Mouse (Mus musculus) lung, embryonic 16.5 days (tissue): ENCODE data around the gene Hhex. TPM values are rescaled to one million over a fixed set of nuclear protein-coding genes. Genes with fewer than 3 reads are reported as not detected.

Experiments used
- ATAC-seq: fragments of 200-750 bp; cut with Nextera tagmentation; 2 replicates; pipeline ENCODE4 v1.8.0; 2017; ENCODE audit warnings: low read depth, mild to moderate bottlenecking, moderate library complexity
- H3K27ac ChIP-seq: fragments of 300-500 bp; sonication (generic); 2 replicates; pipeline ENCODE4 v1.5.1; 2014; ENCODE audit warnings: mild to moderate bottlenecking, control low read depth, low read length
- H3K27me3 ChIP-seq: fragments of 300-500 bp; sonication (generic); 2 replicates; pipeline ENCODE4 v1.6.1; 2014; ENCODE audit warnings: low read depth, low read length, mixed read lengths; ENCODE audit not compliant: control insufficient read depth, insufficient read depth
- H3K36me3 ChIP-seq: fragments of 300-500 bp; sonication (generic); 2 replicates; pipeline ENCODE4 v1.6.1; 2014; ENCODE audit warnings: low read length; ENCODE audit not compliant: control insufficient read depth, insufficient read depth
- H3K4me1 ChIP-seq: fragments of 300-500 bp; sonication (generic); replicated peaks from 2 replicates; pipeline ENCODE4 v1.6.1; 2014; ENCODE audit warnings: low read length, mixed read lengths; ENCODE audit not compliant: control insufficient read depth, insufficient read depth
- H3K4me2 ChIP-seq: fragments of 300-500 bp; sonication (generic); 2 replicates; pipeline ENCODE4 v1.6.1; 2014; ENCODE audit warnings: low read depth, low read length, control low read depth
- H3K4me3 ChIP-seq: fragments of 300-500 bp; sonication (generic); 2 replicates; pipeline ENCODE4 v1.5.1; 2014; ENCODE audit warnings: mild to moderate bottlenecking, low read length, control low read depth
- H3K9ac ChIP-seq: fragments of 300-500 bp; sonication (generic); 2 replicates; pipeline ENCODE4 v1.6.1; 2014; ENCODE audit warnings: low read length, control low read depth
- H3K9me3 ChIP-seq: fragments of 300-500 bp; sonication (generic); 2 replicates; pipeline ENCODE4 v1.6.1; 2016; ENCODE audit warnings: low read length; ENCODE audit not compliant: control insufficient read depth
- WGBS: fragments of 180-500 bp; shearing (Covaris S2); extraction: QIAGEN DNeasy Blood & Tissue Kit; methylation state at CpG from one replicate; pipeline ENCODE4 v1.1.7; 2014; 5-methylcytosine and 5-hydroxymethylcytosine counted together
- polyA plus RNA-seq: library from polyadenylated mRNA; unstranded; fragments of >200 nt; fragmentation: Nextera tagmentation; extraction: Ambion mirVana; gene quantifications from 2 replicates; pipeline ENCODE4 v1.2.1, GENCODE M21; 2015

The Hhex gene
- polyA plus RNA-seq, 1 experiment from 2014 or later, result 38.3 TPM

DNA sequence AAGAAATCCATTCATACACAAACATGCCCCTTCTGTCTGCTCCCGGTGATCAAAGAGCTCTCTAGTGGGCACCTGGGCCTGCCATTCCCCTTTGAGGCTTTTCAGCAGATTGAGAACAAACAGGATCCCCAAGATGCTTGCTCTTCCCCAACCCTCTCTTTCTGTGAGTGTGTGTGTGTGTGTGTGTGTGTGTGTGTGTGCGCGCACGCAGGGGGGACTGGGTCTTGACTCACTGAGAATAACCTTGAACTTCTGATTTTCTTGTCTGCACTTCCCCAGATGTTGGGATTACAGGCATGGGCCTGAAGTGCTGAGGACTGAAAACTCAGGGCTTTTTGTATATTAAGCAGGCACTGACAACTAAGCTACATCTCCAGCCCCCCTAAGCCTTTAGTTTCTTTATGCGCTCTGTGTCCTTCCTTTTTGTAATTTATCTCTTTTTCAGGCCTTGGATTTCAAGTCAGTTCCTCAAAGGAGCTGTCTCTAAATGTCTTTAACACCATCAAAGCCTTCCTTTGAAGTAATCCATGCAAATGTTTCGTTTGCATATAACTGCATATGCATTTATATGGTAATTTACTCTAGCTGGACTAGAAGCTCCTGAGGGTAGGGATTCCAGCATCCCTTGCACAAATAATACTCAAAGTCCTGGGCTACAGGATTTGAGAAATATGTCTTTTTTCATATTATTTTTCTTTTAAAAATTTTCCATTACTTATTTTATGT lies 34.4 kb downstream of the Hhex start:
- Histone ChIP-seq H3K27ac (no peak overlapping the region), H3K9me3 (no peaks in the 10 kb centered on the region), H3K27me3 (no peaks in the 10 kb centered on the region), H3K36me3 (no peaks in the 10 kb centered on the region), H3K4me1 (no peaks in the 10 kb centered on the region), H3K9ac (no peak overlapping the region), H3K4me2 (no peak overlapping the region), H3K4me3 (no peak overlapping the region)
- ATAC-seq, result no peak
- WGBS, result 65% methylated on average over 6 of the region's 6 CpGs

DNA sequence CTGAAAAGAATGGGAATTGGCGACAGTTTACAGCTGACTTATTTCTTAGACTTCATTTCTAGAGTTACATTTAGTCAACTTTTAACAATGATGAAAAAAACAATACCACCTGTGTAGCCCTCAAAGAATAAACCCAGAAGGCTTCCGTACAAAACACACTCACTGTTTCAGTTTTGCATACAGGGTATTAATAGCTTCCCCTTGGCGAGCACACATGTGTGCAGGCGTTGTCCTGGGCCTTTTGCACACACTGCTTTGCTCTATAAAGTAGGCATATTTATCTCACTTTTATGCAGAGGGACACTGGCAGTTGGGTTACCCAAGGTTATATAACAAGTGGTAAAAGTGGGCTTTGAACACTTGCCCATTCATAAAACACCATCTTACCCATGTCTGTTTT lies 37.1 kb downstream of the Hhex start:
- no peak for ATAC-seq
- Histone ChIP-seq H3K9me3 (no peaks in the 10 kb centered on the region), H3K4me2 (no peak overlapping the region), H3K36me3 (no peaks in the 10 kb centered on the region), H3K27me3 (no peaks in the 10 kb centered on the region), H3K4me1 (no peaks in the 10 kb centered on the region), H3K27ac (no peak overlapping the region), H3K4me3 (no peak overlapping the region), H3K9ac (no peak overlapping the region)
- WGBS, result 79% methylated on average over 4 of the region's 4 CpGs

DNA sequence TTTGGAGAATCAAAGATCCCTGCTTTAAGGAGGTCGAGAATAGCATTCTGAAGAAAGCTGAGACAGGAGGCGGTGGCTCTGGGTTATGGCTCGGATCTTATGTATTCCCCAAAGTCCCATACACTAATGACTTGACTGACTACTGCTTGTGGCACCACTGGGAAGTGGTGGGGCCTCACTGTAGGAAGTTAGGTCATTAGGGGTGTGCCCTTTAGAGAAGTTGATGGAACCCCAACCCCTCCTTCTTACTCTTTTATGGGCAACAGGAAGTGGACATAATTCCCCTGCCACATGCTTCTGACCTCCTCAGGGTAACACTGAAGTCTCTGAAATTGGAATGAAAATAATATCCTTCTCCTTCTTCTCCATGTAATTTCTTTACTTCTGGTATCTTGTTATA lies 38.0 kb downstream of the Hhex start:
- Histone ChIP-seq H3K9ac (no peak overlapping the region), H3K36me3 (no peaks in the 10 kb centered on the region), H3K9me3 (no peaks in the 10 kb centered on the region), H3K4me3 (no peak overlapping the region), H3K27ac (no peak overlapping the region), H3K4me1 (no peaks in the 10 kb centered on the region), H3K4me2 (no peak overlapping the region), H3K27me3 (no peaks in the 10 kb centered on the region)
- WGBS, result 65% methylated on average over 3 of the region's 3 CpGs
- ATAC-seq, result no peak

DNA sequence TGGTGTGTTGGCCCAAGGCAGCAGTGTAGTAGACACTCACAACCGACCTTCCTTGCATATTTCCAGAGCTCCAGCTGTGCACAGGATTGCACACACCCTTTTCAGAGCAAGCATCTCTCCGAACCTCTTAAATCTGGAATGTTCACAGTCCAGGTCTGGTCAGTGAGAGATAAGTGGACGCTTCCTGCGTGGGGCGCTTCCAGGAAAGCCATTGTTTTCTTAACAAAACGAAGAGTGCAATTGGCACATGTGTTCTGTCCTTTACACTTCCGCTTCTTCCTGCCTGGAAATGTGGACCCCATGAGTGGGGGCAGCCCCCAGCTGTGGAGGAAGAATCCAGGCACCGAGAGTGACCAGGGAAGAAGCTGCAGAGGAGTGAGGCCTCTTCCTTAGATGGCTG lies 47.1 kb downstream of the Hhex start:
- H3K9me3 ChIP-seq, result no peaks in the 10 kb centered on the region
- WGBS, result 33% methylated on average over 8 of the region's 8 CpGs
- H3K9ac ChIP-seq, result no peak overlapping the region
- H3K27me3 ChIP-seq, result no peaks in the 10 kb centered on the region
- H3K4me2 ChIP-seq, result no peak overlapping the region
- H3K4me1 ChIP-seq, result no peaks in the 10 kb centered on the region
- no peak overlapping the region for H3K27ac ChIP-seq
- H3K36me3 ChIP-seq, result no peaks in the 10 kb centered on the region
- no peak overlapping the region for H3K4me3 ChIP-seq
- ATAC-seq, result peak; percentile 76

DNA sequence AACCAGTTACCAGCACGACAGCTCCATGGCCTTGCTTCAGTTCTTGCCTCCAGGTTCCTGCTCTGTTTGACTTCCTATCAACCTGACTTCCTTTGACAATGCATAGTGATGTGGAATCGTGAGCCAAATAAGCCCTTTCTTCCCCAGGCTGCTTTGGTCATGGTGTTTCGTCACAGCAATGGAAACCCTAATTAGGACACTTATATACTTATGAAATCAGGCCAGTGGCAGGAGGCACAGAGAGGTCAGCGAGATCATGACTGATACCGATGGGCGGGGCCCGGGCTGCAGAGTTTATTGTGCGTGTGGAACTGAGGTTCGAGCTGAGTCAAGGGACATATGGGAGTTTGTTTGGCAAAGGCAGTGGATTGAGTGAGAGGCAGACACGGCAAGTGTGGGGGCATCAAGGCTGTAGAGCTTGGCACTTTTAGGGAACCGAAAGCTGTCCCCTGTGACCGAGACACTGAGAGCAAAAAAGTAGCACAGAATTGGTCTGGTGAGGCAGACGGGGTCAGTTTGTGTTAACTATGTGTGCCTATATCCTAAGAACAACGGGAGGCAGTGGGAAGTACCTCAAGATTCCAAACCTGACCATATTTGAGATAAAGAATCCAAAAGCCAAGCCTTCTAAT lies 48.1 kb downstream of the Hhex start:
- Histone ChIP-seq H3K36me3 (no peaks in the 10 kb centered on the region), H3K4me3 (no peak overlapping the region), H3K4me1 (no peaks in the 10 kb centered on the region), H3K4me2 (no peak overlapping the region), H3K9ac (no peak overlapping the region), H3K27me3 (no peaks in the 10 kb centered on the region), H3K27ac (no peak overlapping the region), H3K9me3 (no peaks in the 10 kb centered on the region)
- ATAC-seq, result no peak
- 74% methylated on average over 14 of the region's 14 CpGs for WGBS

DNA sequence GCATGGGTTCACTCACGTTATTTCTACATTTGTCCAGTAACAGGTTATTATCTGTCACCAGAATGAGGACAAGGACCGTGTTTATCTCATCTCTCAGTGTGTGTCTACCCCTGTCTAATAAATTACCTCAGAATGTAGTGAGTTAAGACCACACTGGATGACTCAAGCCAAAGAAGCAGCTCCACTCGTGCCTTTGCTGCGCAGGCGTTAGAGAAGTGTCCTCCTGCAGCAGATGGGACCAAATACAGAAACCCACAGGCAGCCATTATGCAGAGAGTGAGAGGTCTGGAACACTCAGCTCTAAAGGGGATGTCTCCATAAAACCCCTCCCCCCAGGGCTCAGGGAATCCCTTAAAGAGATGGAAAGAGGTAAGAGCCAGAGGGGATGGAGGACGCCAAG lies 50.2 kb downstream of the Hhex start:
- H3K4me1 ChIP-seq, result no peaks in the 10 kb centered on the region
- H3K4me2 ChIP-seq, result no peak overlapping the region
- WGBS, result 53% methylated on average over 6 of the region's 6 CpGs
- H3K27ac ChIP-seq, result no peak overlapping the region
- ATAC-seq, result no peak
- no peaks in the 10 kb centered on the region for H3K27me3 ChIP-seq
- no peaks in the 10 kb centered on the region for H3K36me3 ChIP-seq
- H3K4me3 ChIP-seq, result no peak overlapping the region
- no peak overlapping the region for H3K9ac ChIP-seq
- no peaks in the 10 kb centered on the region for H3K9me3 ChIP-seq

DNA sequence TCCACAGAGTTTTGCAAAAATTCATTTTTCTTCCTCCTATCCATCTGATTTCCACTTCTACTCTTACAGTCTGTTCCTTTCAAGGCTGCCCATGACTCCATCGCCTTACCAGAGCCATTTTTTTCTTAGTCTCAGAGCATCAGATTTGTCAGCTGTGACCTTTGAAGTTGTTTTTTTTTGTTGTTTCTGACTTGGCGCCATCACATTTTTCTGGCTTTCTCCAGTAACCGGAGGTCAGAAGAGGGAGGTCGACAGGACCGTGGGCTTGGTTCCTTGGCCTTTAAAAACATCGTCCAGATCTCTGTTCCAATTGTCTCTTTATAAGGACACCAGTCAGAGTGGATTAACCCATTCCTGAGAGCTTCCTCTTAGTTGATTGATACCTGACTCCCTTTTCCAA lies 52.2 kb downstream of the Hhex start:
- no peak overlapping the region for H3K9ac ChIP-seq
- no peaks in the 10 kb centered on the region for H3K4me1 ChIP-seq
- no peaks in the 10 kb centered on the region for H3K27me3 ChIP-seq
- H3K9me3 ChIP-seq, result no peaks in the 10 kb centered on the region
- no peak overlapping the region for H3K4me3 ChIP-seq
- WGBS, result 76% methylated on average over 6 of the region's 6 CpGs
- no peak overlapping the region for H3K4me2 ChIP-seq
- no peak overlapping the region for H3K27ac ChIP-seq
- no peaks in the 10 kb centered on the region for H3K36me3 ChIP-seq
- no peak for ATAC-seq

DNA sequence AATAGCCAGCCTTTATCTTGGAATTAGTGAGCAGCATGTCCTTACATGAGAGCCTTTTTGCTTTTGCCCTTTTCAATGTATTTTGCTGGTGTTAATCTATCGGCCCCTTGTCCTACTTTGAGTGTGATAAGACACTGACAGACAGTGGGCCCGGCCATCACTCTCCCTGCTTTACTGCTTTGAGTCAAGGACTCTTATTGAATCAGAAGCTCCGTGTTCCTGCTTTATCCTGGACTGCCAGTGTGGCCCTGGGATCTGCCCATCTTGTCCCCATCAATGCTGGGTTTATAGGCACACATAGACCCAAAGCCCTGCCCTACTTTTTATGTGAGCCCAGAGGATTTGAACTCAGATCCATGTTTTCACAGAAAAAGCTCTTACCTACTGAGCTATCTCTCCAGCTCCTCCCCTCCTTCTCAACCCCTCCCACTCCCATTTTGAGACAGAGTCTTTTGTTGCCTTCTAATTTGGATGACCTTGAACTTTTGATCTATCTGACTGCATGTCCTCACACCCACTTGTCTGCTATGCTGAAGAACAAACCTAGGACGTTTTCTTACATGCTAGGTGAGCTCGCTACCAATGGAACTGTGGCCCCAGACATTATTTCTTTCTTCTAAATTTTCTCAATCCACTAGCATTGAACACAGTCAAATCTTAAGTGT lies 53.3 kb downstream of the Hhex start:
- no peak for ATAC-seq
- no peaks in the 10 kb centered on the region for H3K27me3 ChIP-seq
- no peak overlapping the region for H3K4me3 ChIP-seq
- no peaks in the 10 kb centered on the region for H3K9me3 ChIP-seq
- WGBS, result 72% methylated on average over 5 of the region's 5 CpGs
- no peak overlapping the region for H3K4me2 ChIP-seq
- H3K9ac ChIP-seq, result no peak overlapping the region
- no peaks in the 10 kb centered on the region for H3K36me3 ChIP-seq
- no peaks in the 10 kb centered on the region for H3K4me1 ChIP-seq
- no peak overlapping the region for H3K27ac ChIP-seq

DNA sequence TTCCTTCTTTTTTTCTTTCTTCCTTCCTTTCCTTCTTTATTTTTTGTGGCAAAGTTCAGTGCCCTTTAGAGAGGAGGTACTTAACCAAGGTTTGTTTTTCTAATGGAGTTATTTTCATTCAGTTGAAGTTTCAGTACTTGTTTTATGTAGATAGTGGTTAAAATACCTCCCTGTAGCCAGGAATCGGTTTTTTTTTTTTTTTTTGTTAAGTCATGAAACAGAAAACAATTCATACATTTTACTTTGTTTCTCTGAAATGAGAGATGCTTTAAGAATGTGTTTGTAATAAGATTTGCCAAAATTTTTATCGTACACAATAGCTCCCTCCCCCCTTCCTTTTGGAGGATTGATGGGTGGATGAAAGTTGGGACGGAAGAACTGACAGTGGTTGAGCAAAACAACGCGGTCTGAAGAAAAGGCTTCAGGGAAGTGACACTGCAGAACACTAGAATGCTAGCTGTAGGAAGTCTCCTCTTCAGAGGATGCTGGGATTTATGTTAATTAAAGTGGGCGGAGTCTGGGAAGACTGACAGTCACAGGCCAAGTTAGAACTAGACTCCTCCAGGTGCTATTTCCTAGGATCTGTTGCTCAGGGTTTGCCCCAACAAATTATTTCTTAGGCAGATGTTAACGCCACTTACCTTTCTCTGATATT lies 54.1 kb downstream of the Hhex start:
- no peak overlapping the region for H3K27ac ChIP-seq
- 53% methylated on average over 7 of the region's 7 CpGs for WGBS
- ATAC-seq, result no peak

More for the DNA sequence above, 54.1 kb downstream of the Hhex start:
- H3K4me1 ChIP-seq, result peaks cover 3% of the 10 kb centered on the region; the same call in 1 of the 2 replicates
- no peak overlapping the region for H3K9ac ChIP-seq
- H3K36me3 ChIP-seq, result no peaks in the 10 kb centered on the region
- H3K4me3 ChIP-seq, result no peak overlapping the region
- H3K4me2 ChIP-seq, result no peak overlapping the region
- no peaks in the 10 kb centered on the region for H3K27me3 ChIP-seq
- no peaks in the 10 kb centered on the region for H3K9me3 ChIP-seq
